Mouse (Mus musculus) CH12.LX (cell line): ENCODE measurements at regions not wholly inside any gene's neighbourhood (a gene's known extent, or its start where the extent isn't known, plus 50 kb on each side); places are given as distances from the start of the nearest gene placed in this dataset.

Experiments used
- CTCF ChIP-seq, 2 experiments: IDR thresholded peaks in 1 of 2; conservative IDR thresholded peaks in 1 of 2; 2 replicates each; pipeline ENCODE4 v1.5.1; 2011 to 2012; ENCODE audit warnings: low read depth in 2 of 2, low read length in 2 of 2, improper control_type of control experiment in 1 of 2, inconsistent platforms in 1 of 2, mild to moderate bottlenecking in 1 of 2, moderate library complexity in 1 of 2
- EP300 ChIP-seq: IDR thresholded peaks from 2 replicates; pipeline ENCODE4 v1.6.1; 2011; ENCODE audit warnings: low read length, improper control_type of control experiment
- HCFC1 ChIP-seq: IDR thresholded peaks from 2 replicates; pipeline ENCODE4 v1.6.1; 2012; ENCODE audit warnings: low read depth, mild to moderate bottlenecking, inconsistent platforms, low read length, improper control_type of control experiment
- MAFK ChIP-seq: IDR thresholded peaks from 2 replicates; pipeline ENCODE4 v1.6.1; 2011; ENCODE audit warnings: low read length, improper control_type of control experiment; ENCODE audit not compliant: insufficient replicate concordance
- NRF1 ChIP-seq: IDR thresholded peaks from 2 replicates; pipeline ENCODE4 v1.6.1; 2014; ENCODE audit warnings: low read depth, mild to moderate bottlenecking, inconsistent platforms, low read length, improper control_type of control experiment, moderate library complexity
- ZC3H11A ChIP-seq: IDR thresholded peaks from 2 replicates; pipeline ENCODE4 v1.6.1; 2012; ENCODE audit warnings: low read depth, mild to moderate bottlenecking, inconsistent platforms, low read length, improper control_type of control experiment
- ZNF384 ChIP-seq: IDR thresholded peaks from 2 replicates; pipeline ENCODE4 v1.6.1; 2012; ENCODE audit warnings: low read depth, low read length, improper control_type of control experiment, inconsistent platforms

- no peak for TF ChIP-seq EP300
- no peak for TF ChIP-seq ZC3H11A
- TF ChIP-seq MAFK, result no peak
- TF ChIP-seq ZNF384, result no peak
- no peak for TF ChIP-seq CTCF (conservative IDR thresholded peaks at IDR 0.05 in 1 of 2, IDR thresholded peaks at IDR 0.05 in 1 of 2; ENCODE audit: low read depth in 2 of 2, low read length in 2 of 2)
- TF ChIP-seq NRF1, result no peak
- TF ChIP-seq HCFC1, result no peak
Measured at GRCm38 (mm10) chr3:52662164-52662908, 354.7 kb downstream of the Cog6 start.
